Mouse (Mus musculus) liver, postnatal 0 days (tissue): ENCODE data around the gene Slc9a3. TPM values are rescaled to one million over a fixed set of nuclear protein-coding genes. Genes with fewer than 3 reads are reported as not detected.

Source experiments
- ATAC-seq: fragments of 200-750 bp; cut with Nextera tagmentation; 2 replicates; pipeline ENCODE4 v1.8.0; 2017; ENCODE audit warnings: mild to moderate bottlenecking, moderate library complexity
- DNase-seq: peaks from one replicate; pipeline ENCODE4 v3.0.0-alpha.2; 2016
- H3K27ac ChIP-seq: fragments of 300-500 bp; sonication (generic); 2 replicates; pipeline ENCODE4 v1.5.1; 2014; ENCODE audit warnings: antibody characterized with exemption, moderate library complexity, mild to moderate bottlenecking, low read depth
- H3K27me3 ChIP-seq: fragments of 300-500 bp; sonication (generic); 2 replicates; pipeline ENCODE4 v1.6.1; 2014; ENCODE audit warnings: low read length, control low read depth, mixed read lengths; ENCODE audit not compliant: insufficient read depth
- H3K36me3 ChIP-seq: fragments of 300-500 bp; sonication (generic); replicated peaks from 2 replicates; pipeline ENCODE4 v1.6.1; 2014; ENCODE audit warnings: mild to moderate bottlenecking, control low read depth, low read length, moderate library complexity, mixed read lengths; ENCODE audit not compliant: insufficient read depth
- H3K4me1 ChIP-seq: fragments of 300-500 bp; sonication (generic); 2 replicates; pipeline ENCODE4 v1.6.1; 2014; ENCODE audit warnings: antibody characterized with exemption, mild to moderate bottlenecking, control low read depth; ENCODE audit not compliant: insufficient read depth
- H3K4me2 ChIP-seq: fragments of 300-500 bp; sonication (generic); 2 replicates; pipeline ENCODE4 v1.6.1; 2014; ENCODE audit warnings: low read depth, mild to moderate bottlenecking, low read length, moderate library complexity, mixed read lengths
- H3K4me3 ChIP-seq: fragments of 300-500 bp; sonication (generic); 2 replicates; pipeline ENCODE4 v1.5.1; 2014; ENCODE audit warnings: low read depth, low read length
- H3K9ac ChIP-seq: fragments of 300-500 bp; sonication (generic); replicated peaks from 2 replicates; pipeline ENCODE4 v1.6.1; 2014; ENCODE audit warnings: mild to moderate bottlenecking, moderate library complexity
- H3K9me3 ChIP-seq: fragments of 300-500 bp; sonication (generic); 2 replicates; pipeline ENCODE4 v1.6.1; 2016; ENCODE audit warnings: mild to moderate bottlenecking, control low read depth, low read length, mixed read lengths
- CTCF ChIP-seq: sonication (generic); IDR thresholded peaks from 2 replicates; pipeline ENCODE4 v1.5.1; 2016; ENCODE audit warnings: antibody characterized with exemption, low read depth
- EP300 ChIP-seq: IDR thresholded peaks from 2 replicates; pipeline ENCODE4 v1.6.1; 2016; ENCODE audit warnings: antibody characterized with exemption, low read depth, mild to moderate bottlenecking
- WGBS: fragments of 180-500 bp; shearing (Covaris S2); extraction: QIAGEN DNeasy Blood & Tissue Kit; methylation state at CpG from one replicate; pipeline ENCODE4 v1.1.7; 2014; ENCODE audit not compliant: insufficient replicate concordance; 5-methylcytosine and 5-hydroxymethylcytosine counted together
- polyA plus RNA-seq: library from polyadenylated mRNA; unstranded; fragments of >200 nt; fragmentation: Nextera tagmentation; extraction: Ambion mirVana; gene quantifications from 2 replicates; pipeline ENCODE4 v1.2.1, GENCODE M21; 2015

Slc9a3 gene
- not detected in 2 replicates for polyA plus RNA-seq

GRCm38 (mm10) chr13:74121141-74121602, at the start of gene Slc9a3:
TSS of gene Slc9a3 (plus strand) at chr13:74121457.
- Histone ChIP-seq H3K4me1 (peaks cover 3% of the 10 kb centered on the region; the same call in 1 of the 2 replicates), H3K9ac (no peak within 1 kb of the TSS), H3K27me3 (peaks cover 31% of the 10 kb centered on the region), H3K4me3 (peak within 1 kb of the TSS; percentile 25; the same call in 1 of the 2 replicates), H3K4me2 (peak within 1 kb of the TSS; percentile 66), H3K9me3 (no peaks in the 10 kb centered on the region), H3K36me3 (no peaks in the 10 kb centered on the region), H3K27ac (no peak within 1 kb of the TSS)
- ATAC-seq (peak; percentile 62), DNase-seq (peak; percentile 41)
- WGBS: under 1% methylated on average over 35 of the region's 35 CpGs
- no peak for TF ChIP-seq CTCF
- no peak for TF ChIP-seq EP300

- no peak overlapping the region for H3K27ac ChIP-seq
- H3K9me3 ChIP-seq: no peaks in the 10 kb centered on the region
- 58% methylated on average over 3 of the region's 3 CpGs for WGBS
- TF ChIP-seq CTCF (no peak), EP300 (no peak)
- DNase-seq (no peak), ATAC-seq (no peak)
- H3K36me3 ChIP-seq: no peaks in the 10 kb centered on the region
- no peak overlapping the region for H3K9ac ChIP-seq
- H3K4me1 ChIP-seq: peaks cover 6% of the 10 kb centered on the region
- H3K4me2 ChIP-seq: no peak overlapping the region
- no peaks in the 10 kb centered on the region for H3K27me3 ChIP-seq
- no peak overlapping the region for H3K4me3 ChIP-seq
These were observed 49.5 kb upstream of the Slc9a3 start for GRCm38 (mm10) chr13:74071714-74072113.

GRCm38 (mm10) chr13:74073369-74073768, 47.9 kb upstream of the Slc9a3 start:
- WGBS: 83% methylated on average over 7 of the region's 7 CpGs
- Histone ChIP-seq H3K4me2 (no peak overlapping the region), H3K27me3 (no peaks in the 10 kb centered on the region), H3K4me1 (peaks cover 6% of the 10 kb centered on the region), H3K9ac (no peak overlapping the region), H3K36me3 (no peaks in the 10 kb centered on the region), H3K27ac (no peak overlapping the region), H3K9me3 (no peaks in the 10 kb centered on the region), H3K4me3 (no peak overlapping the region)
- ATAC-seq: no peak
- TF ChIP-seq EP300: no peak
- no peak for TF ChIP-seq CTCF
- DNase-seq: no peak

- Histone ChIP-seq H3K36me3 (no peaks in the 10 kb centered on the region), H3K4me3 (no peak overlapping the region), H3K27me3 (no peaks in the 10 kb centered on the region), H3K9ac (no peak overlapping the region), H3K4me1 (no peaks in the 10 kb centered on the region), H3K9me3 (no peaks in the 10 kb centered on the region), H3K27ac (no peak overlapping the region), H3K4me2 (no peak overlapping the region)
- DNase-seq (no peak), ATAC-seq (peak; percentile 68; the same call in 1 of the 2 replicates)
- TF ChIP-seq EP300 (no peak), CTCF (no peak)
- 36% methylated on average over 3 of the region's 3 CpGs for WGBS
These were observed 31.0 kb upstream of the Slc9a3 start for GRCm38 (mm10) chr13:74090265-74090664.

GRCm38 (mm10) chr13:74095936-74096335, 25.3 kb upstream of the Slc9a3 start:
- TF ChIP-seq EP300 (no peak), CTCF (no peak)
- ATAC-seq (no peak), DNase-seq (no peak)
- WGBS: 62% methylated on average over 2 of the region's 2 CpGs
- 0 out of 2 replicates have a peak, but pooled peaks cover 4% of the 10 kb centered on the region for H3K27me3 ChIP-seq
- no peak overlapping the region for H3K4me3 ChIP-seq
- no peaks in the 10 kb centered on the region for H3K9me3 ChIP-seq
- H3K4me2 ChIP-seq: no peak overlapping the region
- no peak overlapping the region for H3K9ac ChIP-seq
- no peaks in the 10 kb centered on the region for H3K36me3 ChIP-seq
- no peak overlapping the region for H3K27ac ChIP-seq
- no peaks in the 10 kb centered on the region for H3K4me1 ChIP-seq

GRCm38 (mm10) chr13:74096715-74097363, 24.4 kb upstream of the Slc9a3 start:
- peak; percentile 50; the same call in 1 of the 2 replicates for ATAC-seq
- Histone ChIP-seq H3K9ac (no peak overlapping the region), H3K4me1 (no peaks in the 10 kb centered on the region), H3K4me2 (no peak overlapping the region), H3K27me3 (0 out of 2 replicates have a peak, but pooled peaks cover 4% of the 10 kb centered on the region), H3K27ac (no peak overlapping the region), H3K36me3 (no peaks in the 10 kb centered on the region), H3K4me3 (no peak overlapping the region), H3K9me3 (no peaks in the 10 kb centered on the region)
- TF ChIP-seq EP300 (no peak), CTCF (peak; percentile 84)
- WGBS: 27% methylated on average over 2 of the region's 2 CpGs
- DNase-seq: peak; percentile 77
